Mouse (Mus musculus) liver, adult 2 months (tissue): ENCODE data around the gene Mark3. TPM values are rescaled to one million over a fixed set of nuclear protein-coding genes. Genes with fewer than 3 reads are reported as not detected.

Experiments
- DNase-seq: peaks from one replicate; pipeline ENCODE4 v3.0.0-alpha.2; 2011; ENCODE audit warnings: low read depth, low spot score; ENCODE audit errors: extremely low read depth
- H3K27ac ChIP-seq: fragments of 200-500 bp; replicated peaks from 2 replicates; pipeline ENCODE4 v1.5.1; 2012; ENCODE audit warnings: low read depth, mild to moderate bottlenecking, control low read depth, inconsistent platforms, low read length; ENCODE audit not compliant: insufficient read depth
- H3K27me3 ChIP-seq: fragments of 200-500 bp; 2 replicates; pipeline ENCODE4 v1.6.1; 2012; ENCODE audit warnings: mild to moderate bottlenecking, moderate library complexity, low read length, inconsistent platforms; ENCODE audit not compliant: control insufficient read depth, insufficient read depth
- H3K36me3 ChIP-seq: fragments of 200-500 bp; 2 replicates; pipeline ENCODE4 v1.6.1; 2012; ENCODE audit warnings: low read length, inconsistent platforms; ENCODE audit not compliant: control insufficient read depth, insufficient read depth
- H3K4me1 ChIP-seq: fragments of 200-500 bp; 2 replicates; pipeline ENCODE4 v1.6.1; 2011; ENCODE audit warnings: low read length; ENCODE audit not compliant: control insufficient read depth, insufficient read depth
- H3K4me3 ChIP-seq: fragments of 200-500 bp; 2 replicates; pipeline ENCODE4 v1.5.1; 2011; ENCODE audit warnings: low read depth, mild to moderate bottlenecking, control low read depth, low read length, moderate library complexity; ENCODE audit not compliant: insufficient read depth
- H3K79me2 ChIP-seq: fragments of 200-500 bp; 2 replicates; pipeline ENCODE4 v1.6.1; 2012; ENCODE audit warnings: inconsistent platforms, mild to moderate bottlenecking, low read length, moderate library complexity; ENCODE audit not compliant: control insufficient read depth, insufficient read depth
- H3K9ac ChIP-seq: fragments of 200-500 bp; 2 replicates; pipeline ENCODE4 v1.6.1; 2012; ENCODE audit warnings: low read depth, mild to moderate bottlenecking, control low read depth, inconsistent platforms, low read length
- CTCF ChIP-seq: fragments of 200-500 bp; IDR thresholded peaks from 2 replicates; pipeline ENCODE4 v1.5.1; 2011; ENCODE audit warnings: low read depth, low read length, control low read depth
- POLR2A ChIP-seq: fragments of 200-500 bp; IDR thresholded peaks from 2 replicates; pipeline ENCODE4 v1.6.1; 2011; ENCODE audit warnings: low read length, control low read depth; ENCODE audit not compliant: insufficient read depth; ENCODE audit errors: extremely low read depth
- WGBS: fragments of 180-500 bp; shearing (Covaris S2); methylation state at CpG from one replicate; pipeline ENCODE4 v1.1.7; 2018; 5-methylcytosine and 5-hydroxymethylcytosine counted together
- polyA plus RNA-seq: library from polyadenylated mRNA; depleted of rRNA; stranded (reverse); fragments of >200 nt; gene quantifications from 2 replicates; pipeline ENCODE4 v1.2.3, GENCODE M21; 2012
- total RNA-seq: library from RNA; depleted of rRNA; stranded (reverse); fragments of >200 nt; gene quantifications from 2 replicates; pipeline ENCODE4 v1.2.3, GENCODE M21; 2014

The Mark3 gene
- total and polyA plus RNA-seq, 2 experiments, result 15.9 to 30.9 TPM

GRCm38 (mm10) chr12:111557538-111557937 lies 16.8 kb upstream of the Mark3 start:
- Histone ChIP-seq H3K27me3 (no peaks in the 10 kb centered on the region), H3K4me3 (no peak overlapping the region), H3K79me2 (no peaks in the 10 kb centered on the region), H3K4me1 (no peaks in the 10 kb centered on the region), H3K36me3 (no peaks in the 10 kb centered on the region), H3K9ac (no peak overlapping the region), H3K27ac (no peak overlapping the region)
- no peak for DNase-seq
- 74% methylated on average over 6 of the region's 6 CpGs for WGBS
- no peak for TF ChIP-seq CTCF
- no peak for TF ChIP-seq POLR2A

GRCm38 (mm10) chr12:111558655-111559054 lies 15.7 kb upstream of the Mark3 start:
- Histone ChIP-seq H3K4me3 (no peak overlapping the region), H3K9ac (no peak overlapping the region)

GRCm38 (mm10) chr12:111559647-111560258 lies 14.6 kb upstream of the Mark3 start:
- no peak for TF ChIP-seq CTCF
- TF ChIP-seq POLR2A, result no peak
- no peak overlapping the region for H3K4me3 ChIP-seq
- no peak overlapping the region for H3K9ac ChIP-seq
- no peaks in the 10 kb centered on the region for H3K27me3 ChIP-seq
- 58% methylated on average over 18 of the region's 18 CpGs for WGBS
- no peaks in the 10 kb centered on the region for H3K36me3 ChIP-seq
- DNase-seq, result no peak
- H3K79me2 ChIP-seq, result no peaks in the 10 kb centered on the region
- H3K4me1 ChIP-seq, result no peaks in the 10 kb centered on the region
- no peak overlapping the region for H3K27ac ChIP-seq

More at GRCm38 (mm10) chr12:111558655-111559054, 15.7 kb upstream of the Mark3 start:
- no peak for TF ChIP-seq POLR2A
- TF ChIP-seq CTCF, result no peak
- no peak for DNase-seq
- Histone ChIP-seq H3K27ac (no peak overlapping the region), H3K27me3 (no peaks in the 10 kb centered on the region), H3K36me3 (no peaks in the 10 kb centered on the region), H3K4me1 (no peaks in the 10 kb centered on the region), H3K79me2 (no peaks in the 10 kb centered on the region)
- WGBS, result 72% methylated on average over 2 of the region's 2 CpGs

- H3K9ac ChIP-seq, result no peak overlapping the region
- no peak overlapping the region for H3K4me3 ChIP-seq
- TF ChIP-seq CTCF, result no peak
- TF ChIP-seq POLR2A, result no peak
- DNase-seq, result no peak
- no peaks in the 10 kb centered on the region for H3K27me3 ChIP-seq
- no peak overlapping the region for H3K27ac ChIP-seq
- WGBS, result 68% methylated on average over 5 of the region's 5 CpGs
- no peaks in the 10 kb centered on the region for H3K4me1 ChIP-seq
- H3K36me3 ChIP-seq, result no peaks in the 10 kb centered on the region
- H3K79me2 ChIP-seq, result no peaks in the 10 kb centered on the region
Observed at GRCm38 (mm10) chr12:111560286-111560685, 14.0 kb upstream of the Mark3 start.

GRCm38 (mm10) chr12:111562276-111562814 lies 12.0 kb upstream of the Mark3 start:
- TF ChIP-seq POLR2A (no peak), CTCF (no peak)
- no peak overlapping the region for H3K9ac ChIP-seq
- WGBS, result 47% methylated on average over 4 of the region's 4 CpGs
- H3K4me3 ChIP-seq, result no peak overlapping the region
- DNase-seq, result no peak
- no peaks in the 10 kb centered on the region for H3K36me3 ChIP-seq
- H3K79me2 ChIP-seq, result no peaks in the 10 kb centered on the region
- H3K4me1 ChIP-seq, result no peaks in the 10 kb centered on the region
- H3K27me3 ChIP-seq, result no peaks in the 10 kb centered on the region
- H3K27ac ChIP-seq, result no peak overlapping the region; the same call in 1 of the 2 replicates

- H3K27ac ChIP-seq, result no peak overlapping the region; the same call in 1 of the 2 replicates
- DNase-seq, result no peak
- no peaks in the 10 kb centered on the region for H3K27me3 ChIP-seq
- H3K4me3 ChIP-seq, result no peak overlapping the region
- no peak overlapping the region for H3K9ac ChIP-seq
- H3K79me2 ChIP-seq, result no peaks in the 10 kb centered on the region
- no peaks in the 10 kb centered on the region for H3K36me3 ChIP-seq
- no peaks in the 10 kb centered on the region for H3K4me1 ChIP-seq
- no peak for TF ChIP-seq POLR2A
- no peak for TF ChIP-seq CTCF
- 62% methylated on average over 5 of the region's 5 CpGs for WGBS
Observed at GRCm38 (mm10) chr12:111563076-111563629, 11.2 kb upstream of the Mark3 start.
